Mouse (Mus musculus) frontal cortex, postnatal 36 days (tissue): ENCODE data around the gene Ptprg.

ENCODE experiments used
- DNase-seq, 2 experiments: peaks; one replicate each; pipeline ENCODE4 v3.0.0; 2022; ENCODE audit warnings: low spot score in 2 of 2

Ptprg gene

DNA sequence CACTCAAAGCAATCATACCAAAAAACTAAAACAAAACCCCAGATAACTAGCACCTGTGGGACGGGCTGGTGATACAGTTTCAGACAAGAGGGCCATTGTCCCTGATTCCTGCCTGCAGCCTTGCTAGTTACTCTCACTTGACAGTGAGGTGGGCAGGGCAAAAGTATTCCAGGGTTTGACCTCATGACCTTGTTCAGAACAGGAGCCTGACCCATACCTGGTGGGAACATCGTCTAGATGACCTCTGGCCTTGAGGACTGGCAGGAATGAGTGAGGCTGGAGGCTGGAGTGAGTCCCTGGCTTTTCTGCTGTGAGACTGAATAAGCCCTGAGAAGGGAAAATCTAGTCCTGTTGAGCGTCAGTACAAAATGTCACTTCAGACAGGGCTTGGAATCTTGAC, 11.1 kb downstream of the Ptprg start:
- no peak for DNase-seq

- no peak for DNase-seq
These were observed 12.0 kb downstream of the Ptprg start for GRCm38 (mm10) chr14:11565283-11565682.

- no peak for DNase-seq
These were observed 16.4 kb downstream of the Ptprg start for GRCm38 (mm10) chr14:11569734-11570133.

DNA sequence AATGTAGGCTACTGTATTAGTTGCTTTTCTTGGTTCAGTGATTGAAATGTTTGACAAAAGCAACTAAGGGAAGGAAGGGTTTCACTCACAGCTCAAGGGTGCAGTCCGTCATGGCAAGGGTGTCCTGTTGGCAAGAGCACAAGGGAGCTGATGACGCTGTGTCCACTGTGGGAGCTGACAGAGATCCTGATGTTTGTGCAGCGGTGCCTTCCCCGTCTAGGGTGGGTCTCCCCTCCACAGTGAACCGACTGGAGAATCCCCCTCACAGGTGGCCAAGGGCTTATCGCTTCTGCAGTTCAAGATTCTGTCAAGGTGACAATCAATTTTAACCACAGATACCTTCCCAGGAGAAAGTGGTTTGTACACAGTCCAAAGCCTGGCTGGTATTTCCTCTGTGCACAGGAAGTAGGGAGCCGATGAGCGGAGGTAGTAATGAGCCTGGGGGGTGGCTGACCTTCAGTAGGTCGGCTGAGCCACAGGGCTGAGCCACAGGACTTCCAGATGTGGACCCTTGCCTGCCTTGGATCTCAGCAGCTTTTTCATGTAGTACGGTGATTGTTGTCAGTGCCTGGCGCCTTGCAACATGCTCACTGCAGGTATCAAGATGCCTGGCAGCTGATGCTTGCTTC, 18.5 kb downstream of the Ptprg start:
- no peak for DNase-seq

- no peak for DNase-seq
These were observed 19.1 kb downstream of the Ptprg start for GRCm38 (mm10) chr14:11572395-11572784.

- DNase-seq: no peak
These were observed 20.4 kb downstream of the Ptprg start for GRCm38 (mm10) chr14:11573710-11574109.

DNA sequence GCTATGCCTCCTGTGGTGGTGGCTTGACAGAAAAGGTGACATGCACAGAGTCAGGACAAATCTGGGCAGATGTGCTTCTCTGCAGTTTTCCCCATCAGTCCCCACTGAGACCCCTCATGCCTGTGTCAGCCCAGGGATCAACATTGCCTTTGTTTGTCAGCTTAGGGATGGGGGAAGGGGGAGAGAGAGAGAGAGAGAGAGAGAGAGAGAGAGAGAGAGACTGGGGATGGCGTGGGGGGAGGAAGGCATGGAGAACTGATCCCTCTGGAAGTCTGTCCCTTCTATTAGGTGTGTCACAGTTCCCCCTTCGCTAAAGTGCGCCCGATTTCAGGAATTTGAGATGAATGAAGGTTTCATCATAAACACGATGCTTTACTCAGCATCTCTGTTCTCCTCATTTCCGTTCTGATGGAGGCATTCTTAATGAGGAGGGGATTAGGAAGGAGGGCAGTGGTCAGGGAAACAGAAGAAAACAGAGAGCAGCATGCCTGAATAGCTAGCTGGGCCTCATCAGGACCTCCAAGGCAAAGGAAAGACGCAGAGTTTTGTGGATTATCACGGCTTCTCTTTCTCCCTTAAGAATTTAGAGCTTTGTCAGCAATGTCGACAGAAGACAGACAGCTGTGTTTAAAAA, 24.1 kb downstream of the Ptprg start:
- no peak for DNase-seq

- DNase-seq: no peak
These were observed 24.6 kb downstream of the Ptprg start for GRCm38 (mm10) chr14:11577910-11578309.

DNA sequence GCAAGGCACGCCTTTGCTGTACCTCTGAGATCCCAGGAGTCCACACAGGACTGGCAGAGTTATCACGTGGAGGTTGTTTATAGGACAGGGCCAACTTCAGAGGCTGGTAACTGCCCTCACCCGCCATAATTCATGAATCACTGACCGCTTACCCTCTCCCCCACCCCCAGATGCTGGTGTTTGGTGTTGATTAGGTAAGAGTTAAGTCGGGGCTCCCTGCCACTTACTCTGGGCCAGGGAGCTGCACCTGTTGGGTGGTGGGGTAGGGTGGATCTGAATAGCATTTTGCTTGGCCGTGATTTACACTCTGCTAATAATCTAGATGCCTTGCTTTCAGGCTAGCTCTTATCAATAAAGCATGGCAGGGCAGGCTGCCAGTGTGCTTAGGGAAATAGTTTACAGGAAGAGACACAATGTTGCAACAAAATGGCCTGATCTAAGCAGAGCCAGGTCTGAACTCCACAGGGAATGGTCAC, 25.2 kb downstream of the Ptprg start:
- DNase-seq: no peak

DNA sequence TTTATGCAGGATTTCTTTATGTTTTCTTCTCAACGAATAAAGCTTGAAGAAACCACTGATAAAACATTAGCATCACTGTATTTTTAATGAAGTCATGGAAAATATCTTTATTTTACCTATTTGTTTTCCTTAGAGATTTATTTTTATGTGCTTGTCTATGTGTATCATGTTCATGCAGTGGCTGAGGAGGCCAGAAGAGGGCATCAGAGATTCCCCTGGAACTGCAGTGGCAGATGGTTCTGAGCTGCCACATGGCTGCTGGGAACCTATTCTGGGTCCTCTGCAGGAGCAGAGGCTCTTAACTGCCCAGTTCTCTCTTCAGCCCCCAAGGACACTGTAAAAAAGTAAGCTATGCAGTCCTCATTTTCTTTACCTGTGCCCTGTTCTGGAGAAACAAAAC, 26.6 kb downstream of the Ptprg start:
- no peak for DNase-seq

- DNase-seq: no peak
These were observed 30.9 kb downstream of the Ptprg start for GRCm38 (mm10) chr14:11584263-11584662.

DNA sequence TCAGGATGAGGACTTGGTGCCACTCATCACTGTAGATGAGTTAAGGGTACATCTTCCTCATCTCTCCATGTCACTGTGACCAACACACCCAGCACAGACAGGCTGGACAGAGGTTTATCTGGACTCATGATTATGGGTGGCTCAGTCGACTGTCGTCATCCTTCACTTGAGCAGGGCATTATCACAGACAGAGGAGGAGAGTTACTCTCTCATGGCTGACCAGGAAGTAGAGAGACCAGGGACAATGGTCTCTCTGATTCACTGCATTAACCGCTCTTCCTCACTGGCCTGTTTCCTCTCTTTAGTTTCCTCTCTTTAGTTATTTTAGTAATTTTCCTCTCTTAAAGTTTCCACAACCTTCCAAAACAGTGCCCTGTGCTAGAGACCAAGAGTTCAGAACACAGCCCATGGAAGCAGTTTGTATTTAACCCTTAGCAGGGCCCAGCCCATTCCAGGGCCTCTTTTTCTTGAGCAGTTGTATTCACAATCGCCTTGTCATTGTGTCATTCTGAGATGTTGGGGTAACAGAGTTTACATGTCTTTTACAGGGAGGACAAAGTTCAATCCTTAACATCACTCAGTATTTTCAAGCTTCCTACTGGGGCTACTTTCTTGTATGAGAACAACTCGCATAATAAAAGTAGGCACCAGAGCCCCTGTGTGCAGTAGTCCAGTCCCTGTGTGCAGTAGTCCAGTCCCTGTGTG, 31.7 kb downstream of the Ptprg start:
- DNase-seq: no peak

DNA sequence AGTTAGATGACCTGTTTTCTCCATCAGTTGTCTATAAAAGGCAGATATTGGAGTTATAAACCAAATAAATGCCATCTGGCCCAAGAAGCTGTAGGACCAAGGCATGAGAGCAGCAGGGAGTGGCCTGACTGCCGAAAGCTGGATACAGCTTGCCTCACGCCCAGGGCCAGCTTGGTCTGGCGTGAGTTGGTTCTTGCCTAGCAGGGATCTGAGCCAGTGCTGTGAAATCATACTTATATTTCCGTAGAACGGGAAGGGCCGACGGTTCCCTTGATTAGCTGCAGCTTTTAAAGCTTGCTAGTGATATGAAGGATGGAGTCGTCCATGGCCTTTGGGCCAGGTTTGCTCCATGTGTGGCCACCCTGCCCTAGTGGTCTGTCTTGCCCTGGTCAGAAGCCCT, 37.1 kb downstream of the Ptprg start:
- no peak for DNase-seq

DNA sequence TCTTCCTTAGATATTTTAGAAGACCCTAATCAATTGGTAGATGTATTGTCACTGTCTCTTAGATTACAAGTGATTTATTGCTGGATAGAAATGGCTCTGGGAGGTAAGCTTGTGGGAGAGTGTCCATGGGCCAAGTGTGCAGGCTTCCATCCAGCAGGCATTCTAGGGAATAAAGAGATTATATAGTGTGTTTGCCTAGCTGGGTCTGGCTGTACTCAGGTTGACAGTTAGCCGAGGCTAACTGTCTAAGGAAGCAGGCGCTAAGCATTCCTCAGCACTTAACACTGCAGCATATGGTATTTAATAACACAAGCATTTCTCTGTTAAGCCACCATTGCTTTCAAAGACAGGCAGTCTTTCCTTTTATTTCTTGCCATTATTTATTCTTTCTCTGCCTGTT, 39.3 kb downstream of the Ptprg start:
- DNase-seq: no peak

DNA sequence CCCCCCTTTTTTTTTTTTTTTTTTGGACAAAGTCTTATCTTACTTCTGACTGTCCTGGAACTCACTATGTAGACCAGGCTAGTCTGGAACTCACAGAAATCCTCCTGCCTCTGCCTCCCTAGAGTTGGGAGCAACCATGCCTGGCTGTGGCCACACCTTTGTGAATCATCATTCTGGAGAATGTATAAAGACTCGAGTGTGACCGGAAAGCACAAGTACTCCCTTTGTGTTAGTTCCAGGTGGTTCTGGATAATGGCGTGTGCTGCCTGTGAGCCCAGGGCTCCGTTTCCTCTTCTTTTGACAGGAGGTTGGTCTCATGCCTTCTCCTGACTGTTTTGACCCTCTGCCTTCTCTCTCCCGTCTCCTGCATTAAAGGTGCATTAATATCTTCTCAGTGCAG, 41.0 kb downstream of the Ptprg start:
- DNase-seq: no peak

DNA sequence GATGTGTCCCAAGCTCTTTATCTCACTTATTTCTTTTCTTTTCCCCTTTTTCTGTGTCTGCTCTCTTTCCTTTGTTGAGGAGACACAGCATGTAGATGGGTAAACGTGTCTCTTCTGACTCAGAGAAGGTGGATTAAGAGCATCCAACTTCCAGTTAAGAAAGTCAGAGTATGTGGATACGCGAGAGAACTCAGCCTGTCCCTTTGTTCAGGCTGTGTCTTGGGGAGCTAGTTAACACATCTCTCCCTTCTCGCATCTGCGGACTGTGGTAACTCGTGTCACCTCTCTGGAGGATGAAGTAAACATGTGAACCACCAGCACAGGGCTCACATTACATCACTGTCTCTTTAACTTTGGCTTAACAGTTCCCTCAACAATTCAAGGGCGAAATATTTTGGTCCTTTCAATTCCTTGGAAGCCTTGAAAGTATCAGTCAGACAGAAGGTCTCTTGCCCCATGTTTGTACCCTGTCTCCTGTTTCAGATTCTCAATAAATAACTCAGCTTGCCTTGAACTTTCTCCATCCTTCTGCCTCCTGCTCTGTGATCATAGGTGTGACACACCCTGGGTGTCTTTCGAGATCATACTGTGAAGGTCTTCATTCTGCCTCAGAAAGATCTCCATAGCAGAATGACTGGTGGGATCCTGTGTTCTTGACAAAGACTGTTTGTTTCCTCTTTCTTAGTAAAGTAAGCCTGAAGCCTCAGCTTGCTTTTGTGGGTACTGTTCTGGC, 51.0 kb downstream of the Ptprg start:
- no peak for DNase-seq

DNA sequence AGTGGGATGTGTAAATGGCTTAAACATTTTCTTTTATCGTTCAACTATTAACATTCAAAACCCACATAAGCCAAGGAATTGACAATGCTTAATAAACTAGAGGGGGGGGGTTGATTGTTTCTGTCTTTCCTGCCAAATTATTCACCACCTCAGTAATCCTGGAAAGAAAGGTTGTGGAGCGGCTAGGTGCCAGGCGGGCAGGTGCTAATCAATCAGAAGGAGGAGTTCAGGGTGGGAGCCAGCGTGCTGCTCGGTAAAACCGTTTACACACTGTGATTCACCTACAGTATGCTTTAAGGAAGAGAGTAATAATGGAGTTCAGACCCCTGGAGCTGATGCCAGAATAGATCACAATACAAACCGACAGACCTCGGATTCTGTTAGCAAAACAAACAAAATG, 55.0 kb downstream of the Ptprg start:
- no peak for DNase-seq

DNA sequence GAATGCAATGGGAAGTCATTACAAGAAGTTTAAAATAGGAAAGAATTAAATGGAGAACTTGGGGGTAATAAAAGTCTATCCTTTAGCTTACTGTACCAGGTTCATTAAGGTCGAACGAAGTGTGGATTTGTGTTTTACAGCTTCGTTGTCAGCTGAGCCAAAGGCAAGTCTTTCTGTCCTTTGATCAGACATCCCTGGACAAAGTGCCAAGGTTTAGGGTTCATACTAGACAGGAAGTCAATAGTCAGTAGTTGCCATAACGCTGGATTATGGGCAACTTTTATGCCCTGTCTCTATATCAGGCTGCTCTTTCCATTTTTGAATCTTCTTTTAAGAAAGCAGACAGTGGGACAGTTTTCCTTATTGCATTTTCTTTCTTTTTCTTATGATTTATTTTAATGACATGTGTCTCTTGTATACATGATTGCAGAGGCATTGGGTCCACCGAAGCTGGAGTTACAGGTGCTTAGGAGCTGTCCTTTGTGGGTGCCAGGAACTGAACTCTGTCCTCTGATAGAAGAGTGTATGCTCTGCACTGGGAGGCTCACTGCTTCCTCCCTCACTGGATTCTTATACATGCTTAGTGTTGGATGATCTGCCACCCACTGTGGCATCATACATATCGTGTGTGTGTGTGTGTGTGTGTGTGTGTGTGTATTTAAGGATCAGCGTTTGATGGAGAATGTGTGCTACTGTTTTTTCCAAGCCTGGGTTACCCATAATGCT, 56.7 kb downstream of the Ptprg start:
- no peak for DNase-seq

DNA sequence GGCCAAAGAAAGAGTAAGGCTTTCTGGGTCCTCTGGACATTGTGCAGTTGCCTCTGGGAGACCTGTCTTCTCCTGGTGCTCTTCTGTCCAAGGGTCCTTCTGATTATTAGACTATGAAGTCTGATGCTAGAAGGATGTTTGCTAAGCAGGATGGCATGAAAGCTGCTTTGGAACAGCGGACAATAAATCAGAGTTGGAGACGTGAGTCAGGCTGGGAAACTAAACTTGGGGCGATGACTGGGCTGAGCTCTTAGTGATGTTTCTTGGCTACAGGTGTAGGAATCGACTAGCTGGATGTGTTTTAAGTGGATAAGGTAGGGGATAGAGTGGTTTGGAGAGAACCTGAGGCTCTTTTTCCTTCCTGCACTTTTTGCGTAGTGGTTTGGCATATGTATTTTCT, 59.1 kb downstream of the Ptprg start:
- no peak for DNase-seq

- no peak for DNase-seq
These were observed 59.8 kb downstream of the Ptprg start for GRCm38 (mm10) chr14:11613146-11613545.

DNA sequence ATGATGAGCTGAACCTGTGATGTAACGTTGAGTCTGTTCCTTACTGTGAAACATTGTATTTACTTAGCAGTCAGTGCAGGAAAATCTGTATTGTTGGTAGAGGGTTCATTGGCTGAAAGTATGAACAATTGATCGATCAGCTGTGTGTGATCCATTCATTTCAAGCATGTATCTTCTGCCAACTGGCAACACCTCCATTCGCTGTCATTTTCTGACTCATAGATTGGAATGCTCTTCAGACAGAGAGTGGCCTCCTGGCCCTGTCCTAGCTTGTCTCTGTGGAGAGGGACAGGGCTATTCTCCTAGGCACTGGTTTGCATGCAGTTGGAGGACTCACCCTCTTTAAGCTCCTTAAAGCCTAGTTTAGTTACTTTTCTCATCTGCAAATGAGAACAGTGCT, 62.4 kb downstream of the Ptprg start:
- no peak for DNase-seq

GRCm38 (mm10) chr14:11617362-11617761, 64.0 kb downstream of the Ptprg start:
- peak in 1 of 2 experiments; percentile 29 for DNase-seq
